Mouse (Mus musculus): ENCODE measurements around the gene Pts.

- TF ChIP-seq CTCF (IDR thresholded peaks at IDR 0.05; ENCODE audit: extremely low read depth, insufficient read depth, low read length) (no peak), POLR2A (IDR thresholded peaks at IDR 0.05; ENCODE audit: extremely low read depth, insufficient read depth, low read length) (no peak)
These were observed 23.1 kb downstream of the Pts start for GRCm38 (mm10) chr9:50505405-50505804.
